Mouse (Mus musculus) midbrain, embryonic 10.5 days (tissue): ENCODE data around the gene Cstf2t. TPM values are rescaled to one million over a fixed set of nuclear protein-coding genes. Genes with fewer than 3 reads are reported as not detected.

Experiments
- DNase-seq: peaks from one replicate; pipeline ENCODE4 v3.0.0-alpha.2; 2017; ENCODE audit warnings: low spot score
- H3K27ac ChIP-seq: fragments of 300-500 bp; sonication (generic); replicated peaks from 2 replicates; pipeline ENCODE4 v1.5.1; 2016; ENCODE audit warnings: mild to moderate bottlenecking
- H3K27me3 ChIP-seq: fragments of 300-500 bp; sonication (generic); 2 replicates; pipeline ENCODE4 v1.6.1; 2016; ENCODE audit warnings: low read depth, mild to moderate bottlenecking; ENCODE audit not compliant: poor library complexity, severe bottlenecking
- H3K36me3 ChIP-seq: fragments of 300-500 bp; sonication (generic); 2 replicates; pipeline ENCODE4 v1.6.1; 2016; ENCODE audit warnings: mild to moderate bottlenecking, moderate library complexity
- H3K4me1 ChIP-seq: fragments of 300-500 bp; sonication (generic); 2 replicates; pipeline ENCODE4 v1.6.1; 2016
- H3K4me3 ChIP-seq: fragments of 300-500 bp; sonication (generic); 2 replicates; pipeline ENCODE4 v1.5.1; 2016; ENCODE audit warnings: mild to moderate bottlenecking, moderate library complexity
- H3K9me3 ChIP-seq: fragments of 300-500 bp; sonication (generic); replicated peaks from 2 replicates; pipeline ENCODE4 v1.6.1; 2016; ENCODE audit warnings: mild to moderate bottlenecking
- WGBS: fragments of 180-500 bp; shearing (Covaris S2); methylation state at CpG from one replicate; pipeline ENCODE4 v1.1.7; 2016; 5-methylcytosine and 5-hydroxymethylcytosine counted together
- polyA plus RNA-seq: library from polyadenylated mRNA; unstranded; fragments of >200 nt; fragmentation: Nextera tagmentation; extraction: Ambion mirVana; gene quantifications from 2 replicates; pipeline ENCODE4 v1.2.1, GENCODE M21; 2016

Gene Cstf2t
- polyA plus RNA-seq, 1 experiment from 2014 or later: 56.6 TPM

DNA sequence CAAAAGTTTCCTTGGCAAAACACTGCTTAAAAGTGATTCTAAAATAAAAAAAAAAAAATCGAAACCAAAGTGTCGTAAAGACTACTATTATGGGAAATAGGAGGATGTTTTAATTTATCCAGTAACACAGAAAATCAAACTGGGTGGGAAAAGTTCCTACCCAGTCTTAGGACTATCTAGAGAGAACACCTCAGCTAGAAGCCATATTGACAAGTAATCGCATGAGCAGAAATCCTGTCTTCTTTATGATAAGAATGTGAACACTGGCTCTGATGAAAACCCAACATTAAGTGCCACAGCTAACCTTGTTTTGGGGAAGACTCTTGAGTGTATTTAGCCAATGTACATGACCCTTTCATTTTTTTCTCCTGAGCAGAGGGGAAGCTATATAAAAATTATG, 15.2 kb downstream of the Cstf2t start:
- H3K27me3 ChIP-seq: no peaks in the 10 kb centered on the region
- WGBS: 69% methylated on average over 3 of the region's 3 CpGs
- H3K4me1 ChIP-seq: no peaks in the 10 kb centered on the region
- H3K36me3 ChIP-seq: no peaks in the 10 kb centered on the region
- H3K9me3 ChIP-seq: no peaks in the 10 kb centered on the region
- DNase-seq: no peak
- no peak overlapping the region for H3K27ac ChIP-seq
- no peak overlapping the region for H3K4me3 ChIP-seq

DNA sequence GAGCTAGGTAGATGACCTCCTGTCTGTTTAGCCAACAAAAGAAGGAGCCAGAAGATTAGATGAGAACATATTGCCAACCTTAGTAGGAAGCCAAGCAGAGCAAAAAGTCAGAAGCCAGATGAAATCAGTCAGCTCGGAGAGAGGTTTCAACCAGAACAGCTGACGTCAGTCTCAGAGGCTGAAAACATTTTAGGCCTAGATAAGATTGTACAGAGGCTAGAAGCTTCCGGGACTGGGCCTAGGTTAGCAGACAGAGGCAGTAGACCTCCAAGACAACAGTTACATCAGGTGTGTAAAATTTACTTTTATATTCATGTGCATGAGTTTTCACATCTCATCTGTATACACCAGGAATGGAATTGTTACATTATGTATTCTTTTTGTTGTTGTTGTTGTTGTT, 16.7 kb downstream of the Cstf2t start:
- Histone ChIP-seq H3K4me1 (no peaks in the 10 kb centered on the region), H3K9me3 (no peaks in the 10 kb centered on the region), H3K36me3 (no peaks in the 10 kb centered on the region), H3K27me3 (no peaks in the 10 kb centered on the region), H3K27ac (no peak overlapping the region), H3K4me3 (no peak overlapping the region)
- no peak for DNase-seq
- 92% methylated on average over 3 of the region's 3 CpGs for WGBS

DNA sequence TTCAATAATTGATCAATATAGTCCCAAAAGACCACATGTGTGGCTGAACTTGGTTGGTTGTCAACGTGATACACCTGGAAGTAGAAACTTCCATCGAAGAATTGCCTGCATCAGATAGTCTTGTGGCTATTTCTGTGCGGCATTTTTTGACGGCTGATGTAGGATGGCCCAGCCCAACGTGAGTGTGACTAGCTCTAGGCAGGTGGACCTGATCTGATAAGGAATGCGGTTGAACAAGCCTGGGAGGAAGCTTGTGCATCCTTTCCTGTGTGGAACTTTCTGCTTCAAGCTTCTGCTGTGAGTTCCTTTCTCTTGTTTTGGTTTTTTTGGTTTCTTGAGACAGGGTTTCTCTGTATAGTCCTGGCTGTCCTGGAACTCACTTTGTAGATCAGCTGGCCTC, 22.1 kb downstream of the Cstf2t start:
- Histone ChIP-seq H3K36me3 (no peaks in the 10 kb centered on the region), H3K27ac (no peak overlapping the region), H3K4me1 (peaks cover 11% of the 10 kb centered on the region; the same call in 1 of the 2 replicates), H3K4me3 (no peak overlapping the region), H3K9me3 (no peaks in the 10 kb centered on the region), H3K27me3 (no peaks in the 10 kb centered on the region)
- 85% methylated on average over 6 of the region's 6 CpGs for WGBS
- no peak for DNase-seq

DNA sequence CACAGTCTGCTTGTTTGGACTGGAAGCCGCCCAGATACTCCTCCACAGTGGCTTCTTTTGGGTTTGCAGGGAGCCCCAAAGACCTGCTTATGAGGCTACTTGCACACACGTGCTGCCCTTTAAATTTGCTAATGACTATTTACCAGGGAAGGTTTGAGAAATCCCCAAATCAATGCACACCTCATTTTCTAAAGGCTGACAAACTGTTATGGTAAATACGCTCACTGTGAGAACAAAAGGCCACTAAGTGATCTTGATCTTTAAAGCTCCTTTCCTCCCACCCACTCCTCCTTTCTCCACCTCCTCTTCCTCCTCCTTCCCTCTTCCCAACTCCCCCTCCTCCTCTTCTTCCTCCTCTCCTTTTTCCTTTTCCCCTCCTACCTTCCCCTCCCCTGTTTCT, 23.4 kb downstream of the Cstf2t start:
- no peaks in the 10 kb centered on the region for H3K9me3 ChIP-seq
- no peaks in the 10 kb centered on the region for H3K36me3 ChIP-seq
- H3K27ac ChIP-seq: no peak overlapping the region
- no peak for DNase-seq
- peaks cover 11% of the 10 kb centered on the region; the same call in 1 of the 2 replicates for H3K4me1 ChIP-seq
- no peak overlapping the region for H3K4me3 ChIP-seq
- H3K27me3 ChIP-seq: no peaks in the 10 kb centered on the region
- WGBS: 30% methylated on average over 3 of the region's 3 CpGs

DNA sequence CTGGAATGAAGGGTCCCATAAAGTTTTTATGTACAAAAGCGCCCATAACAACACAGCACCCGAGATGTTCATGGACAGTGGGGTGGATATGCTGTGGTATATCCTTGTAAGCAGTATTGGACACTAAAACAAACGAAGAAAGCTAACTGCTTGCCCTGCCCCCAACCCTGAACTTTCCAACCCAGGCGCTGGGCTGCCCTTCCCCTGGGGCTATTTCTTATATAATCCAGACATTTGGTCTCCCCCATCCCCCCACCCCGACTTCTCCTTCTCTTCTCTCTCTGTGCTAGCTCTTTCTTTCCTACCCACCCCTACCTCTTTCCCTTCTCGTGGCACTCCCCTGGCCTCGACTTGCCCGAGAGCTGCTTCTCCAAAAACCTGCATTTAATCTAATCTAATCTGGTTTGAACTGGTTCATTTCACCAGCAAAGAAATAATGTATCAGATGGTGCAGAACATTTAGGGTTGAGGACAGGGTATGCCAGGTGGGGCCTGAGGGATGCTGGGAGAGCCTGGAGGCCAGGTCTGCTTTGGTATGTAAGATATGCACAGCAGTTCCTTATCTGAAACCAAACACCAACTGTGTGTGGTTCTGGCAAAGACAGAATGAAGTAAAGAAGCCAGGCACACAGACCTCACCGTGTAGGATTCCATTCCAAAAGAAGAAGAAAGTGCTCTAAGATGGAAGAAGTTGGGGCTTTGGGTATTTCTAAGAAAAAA, 24.4 kb downstream of the Cstf2t start:
- no peaks in the 10 kb centered on the region for H3K27me3 ChIP-seq
- DNase-seq: no peak
- no peak overlapping the region for H3K27ac ChIP-seq
- WGBS: 43% methylated on average over 9 of the region's 9 CpGs
- H3K4me3 ChIP-seq: no peak overlapping the region
- no peaks in the 10 kb centered on the region for H3K9me3 ChIP-seq
- peaks cover 11% of the 10 kb centered on the region; the same call in 1 of the 2 replicates for H3K4me1 ChIP-seq
- no peaks in the 10 kb centered on the region for H3K36me3 ChIP-seq

DNA sequence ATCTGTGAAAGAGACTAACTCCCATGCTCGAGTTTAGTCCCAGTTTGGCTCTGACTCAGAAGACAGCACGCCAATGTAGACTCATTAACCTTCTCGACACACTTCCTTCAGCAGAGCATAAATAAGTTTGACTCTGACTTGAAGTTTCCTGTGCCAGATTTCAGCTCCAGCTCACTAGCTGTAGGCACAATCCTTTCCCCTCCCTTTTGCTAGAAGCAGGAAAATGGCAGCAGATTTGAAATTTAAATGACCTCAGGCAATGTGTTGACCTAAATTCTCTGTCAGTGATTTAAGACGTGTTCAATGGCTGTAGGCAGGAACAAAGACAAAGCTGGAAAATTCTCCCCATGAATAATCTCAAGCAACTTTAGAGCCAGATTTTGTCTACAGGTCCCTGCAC, 32.1 kb downstream of the Cstf2t start:
- peaks cover 7% of the 10 kb centered on the region for H3K4me1 ChIP-seq
- no peak for DNase-seq
- 72% methylated on average over 4 of the region's 4 CpGs for WGBS
- no peaks in the 10 kb centered on the region for H3K9me3 ChIP-seq
- no peaks in the 10 kb centered on the region for H3K36me3 ChIP-seq
- no peak overlapping the region for H3K4me3 ChIP-seq
- peak overlapping the region; percentile 1; the same call in 1 of the 2 replicates for H3K27ac ChIP-seq
- H3K27me3 ChIP-seq: no peaks in the 10 kb centered on the region

DNA sequence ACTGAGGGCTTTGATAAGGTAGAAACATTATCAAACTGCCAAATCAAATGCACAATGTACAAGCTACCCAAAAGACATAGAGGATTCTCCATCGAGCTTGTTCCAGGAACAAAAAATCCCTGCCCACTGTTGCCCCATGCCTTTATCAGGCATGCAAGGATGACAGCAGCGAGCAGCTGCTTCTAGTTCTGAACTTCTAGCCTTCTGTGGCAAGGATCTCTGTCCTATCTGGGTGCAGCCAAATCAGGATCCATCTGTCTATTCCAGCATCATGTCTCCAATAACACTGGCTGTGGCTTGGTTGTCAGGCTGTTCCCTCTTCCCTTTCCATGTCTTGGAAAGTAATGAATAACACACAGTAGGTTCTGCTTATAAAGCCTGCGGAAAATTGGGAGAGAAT, 42.0 kb downstream of the Cstf2t start:
- no peak for DNase-seq
- H3K9me3 ChIP-seq: no peaks in the 10 kb centered on the region
- H3K27me3 ChIP-seq: no peaks in the 10 kb centered on the region
- H3K27ac ChIP-seq: no peak overlapping the region
- no peaks in the 10 kb centered on the region for H3K4me1 ChIP-seq
- no peak overlapping the region for H3K4me3 ChIP-seq
- no peaks in the 10 kb centered on the region for H3K36me3 ChIP-seq
- WGBS: 88% methylated on average over 3 of the region's 3 CpGs

DNA sequence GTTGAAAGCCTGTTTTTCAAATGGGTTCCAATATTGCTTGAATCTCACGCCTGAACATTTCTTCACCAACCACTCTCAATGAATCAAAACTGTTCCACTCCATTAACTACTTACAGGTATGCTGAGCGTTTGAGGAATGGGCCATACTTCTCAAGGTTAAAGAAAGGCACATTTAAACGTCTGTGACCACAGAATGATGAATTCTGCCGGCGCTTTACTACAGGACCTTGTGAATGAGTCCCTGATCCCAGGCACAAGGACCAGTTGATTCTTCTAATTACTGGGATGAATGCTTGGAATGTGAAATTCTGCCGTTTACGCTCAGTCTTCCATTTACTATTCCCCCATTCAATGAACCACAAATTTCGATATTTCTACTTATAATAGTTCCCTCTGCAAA, 50.0 kb downstream of the Cstf2t start:
- peaks cover 8% of the 10 kb centered on the region for H3K4me1 ChIP-seq
- no peaks in the 10 kb centered on the region for H3K36me3 ChIP-seq
- no peaks in the 10 kb centered on the region for H3K27me3 ChIP-seq
- 86% methylated on average over 8 of the region's 8 CpGs for WGBS
- DNase-seq: no peak
- H3K4me3 ChIP-seq: no peak overlapping the region
- H3K9me3 ChIP-seq: no peaks in the 10 kb centered on the region
- no peak overlapping the region for H3K27ac ChIP-seq

DNA sequence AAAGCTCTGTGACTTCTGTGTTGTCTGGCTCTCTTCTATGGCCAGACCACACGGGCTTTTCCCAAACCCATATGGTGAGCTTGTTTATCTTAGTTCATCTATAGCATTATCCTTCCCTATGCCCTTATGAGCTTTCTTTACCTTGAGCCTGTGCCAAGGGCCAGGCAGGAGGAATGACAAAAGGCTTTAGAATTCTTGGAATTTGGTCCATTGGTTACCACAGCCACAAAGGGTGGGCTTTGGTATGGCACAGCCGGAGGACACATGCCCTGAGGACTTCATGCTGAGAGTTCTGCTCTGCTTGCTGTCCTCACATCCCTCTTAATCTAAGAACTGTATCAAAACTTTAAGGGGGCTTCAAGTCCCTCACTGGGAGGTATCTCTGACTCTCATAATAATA, 53.7 kb downstream of the Cstf2t start:
- Histone ChIP-seq H3K4me3 (no peak overlapping the region), H3K4me1 (peaks cover 8% of the 10 kb centered on the region), H3K9me3 (no peaks in the 10 kb centered on the region), H3K27ac (no peak overlapping the region), H3K27me3 (no peaks in the 10 kb centered on the region), H3K36me3 (no peaks in the 10 kb centered on the region)
- WGBS: 6% methylated on average over 2 of the region's 2 CpGs
- DNase-seq: peak; percentile 17
